Mouse (Mus musculus) naive thymus-derived CD4-positive, alpha-beta T cell, adult 2 months (primary cell): ENCODE results near the gene Ctnnd1.

Source experiments
- DNase-seq: peaks from one replicate; pipeline ENCODE4 v3.0.0-alpha.2; 2011; ENCODE audit warnings: low read depth

Ctnnd1 gene

GRCm38 (mm10) chr2:84647051-84647568 is 3.5 kb downstream of the Ctnnd1 start:
- no peak for DNase-seq

GRCm38 (mm10) chr2:84646138-84646537 is 4.4 kb downstream of the Ctnnd1 start:
- no peak for DNase-seq

- DNase-seq = no peak
Observed at GRCm38 (mm10) chr2:84640833-84641232, 9.7 kb downstream of the Ctnnd1 start.

GRCm38 (mm10) chr2:84638428-84639220 is 11.9 kb downstream of the Ctnnd1 start:
- DNase-seq = no peak

- no peak for DNase-seq
Observed at GRCm38 (mm10) chr2:84637452-84638165, 13.0 kb downstream of the Ctnnd1 start.

- DNase-seq = no peak
Observed at GRCm38 (mm10) chr2:84636231-84636741, 14.3 kb downstream of the Ctnnd1 start.

DNA sequence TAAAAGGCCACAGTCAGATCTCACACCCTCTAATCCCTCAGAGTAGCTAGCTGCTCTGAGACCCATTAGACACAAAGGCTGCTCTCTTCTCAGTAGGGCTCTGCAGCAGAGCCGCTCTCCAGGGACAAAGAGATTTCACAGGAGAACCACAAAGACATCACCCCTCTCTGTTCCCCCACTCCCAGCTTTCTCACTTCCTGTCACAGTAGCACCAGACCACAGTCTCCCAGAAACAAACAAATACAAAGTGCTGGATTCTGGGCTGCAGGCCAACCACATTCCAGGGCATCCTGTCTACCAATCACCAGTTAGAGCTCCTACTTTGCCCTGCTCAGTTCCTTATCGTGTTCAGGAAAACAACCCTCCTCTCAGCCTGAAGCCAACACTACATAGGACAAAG is 15.0 kb downstream of the Ctnnd1 start:
- no peak for DNase-seq

DNA sequence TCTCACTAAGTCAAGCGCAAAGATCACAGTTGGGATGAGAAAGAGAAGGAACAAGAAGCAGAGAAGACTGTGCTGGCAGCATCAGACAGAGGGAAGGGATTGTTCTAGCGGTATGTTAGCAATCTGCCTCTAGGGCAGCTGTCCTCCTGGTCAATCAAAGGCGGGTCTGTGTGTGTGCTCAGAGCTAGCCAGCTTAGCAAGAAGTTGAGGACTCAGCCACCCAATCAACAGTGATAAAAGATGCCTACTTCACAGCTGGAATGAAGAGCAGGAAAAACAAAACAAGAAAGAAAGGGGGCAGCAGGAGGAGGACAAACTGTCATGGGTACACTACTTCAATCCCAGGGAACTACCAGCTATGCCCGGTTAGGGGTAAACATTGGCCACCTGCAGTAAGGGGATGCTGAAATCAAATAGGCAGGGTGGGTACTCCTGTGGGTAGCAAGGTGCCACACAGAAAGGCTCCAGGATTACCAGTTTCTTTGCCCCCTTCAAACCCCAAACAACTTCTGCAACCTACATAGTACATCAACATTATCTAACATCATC is 15.6 kb downstream of the Ctnnd1 start:
- DNase-seq = no peak

DNA sequence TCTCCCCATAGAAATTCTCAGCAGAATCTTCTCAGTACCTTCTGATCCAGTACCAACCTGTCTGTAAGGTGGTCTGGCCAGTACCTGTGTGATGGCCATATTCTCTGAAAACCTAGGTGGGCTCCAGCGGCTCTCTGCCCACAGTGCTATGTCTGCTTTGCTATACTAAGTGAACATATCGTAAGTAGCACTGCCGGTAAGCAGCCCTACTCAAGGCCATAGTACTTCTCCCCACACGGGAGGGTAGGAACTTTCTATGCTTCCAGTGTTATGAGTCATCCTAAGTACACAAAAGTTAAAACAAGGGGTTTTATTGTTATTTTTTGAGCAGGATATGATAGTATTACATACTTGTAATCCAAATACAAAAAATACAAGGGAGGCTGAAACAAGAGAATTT is 16.6 kb downstream of the Ctnnd1 start:
- DNase-seq = no peak

DNA sequence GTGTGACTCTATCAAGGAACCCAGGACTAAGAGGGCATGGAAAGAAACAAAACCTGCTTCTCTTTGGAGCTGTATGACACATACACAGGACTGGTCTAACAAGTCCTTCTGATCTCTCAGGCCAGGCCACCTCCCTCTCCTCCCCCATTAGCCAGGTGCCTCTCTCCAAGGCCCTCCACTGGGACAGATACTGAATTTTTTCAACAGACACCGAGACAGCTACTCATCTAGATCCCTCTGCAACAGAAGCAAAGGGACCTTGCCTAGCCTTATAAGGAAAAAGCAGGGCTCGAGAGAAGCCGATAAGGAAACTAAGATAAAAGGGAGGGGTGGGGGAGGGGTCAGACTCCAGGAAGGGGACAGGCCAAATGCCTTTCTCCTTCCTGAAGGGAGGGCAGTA is 17.6 kb downstream of the Ctnnd1 start:
- DNase-seq = peak; percentile 43

DNA sequence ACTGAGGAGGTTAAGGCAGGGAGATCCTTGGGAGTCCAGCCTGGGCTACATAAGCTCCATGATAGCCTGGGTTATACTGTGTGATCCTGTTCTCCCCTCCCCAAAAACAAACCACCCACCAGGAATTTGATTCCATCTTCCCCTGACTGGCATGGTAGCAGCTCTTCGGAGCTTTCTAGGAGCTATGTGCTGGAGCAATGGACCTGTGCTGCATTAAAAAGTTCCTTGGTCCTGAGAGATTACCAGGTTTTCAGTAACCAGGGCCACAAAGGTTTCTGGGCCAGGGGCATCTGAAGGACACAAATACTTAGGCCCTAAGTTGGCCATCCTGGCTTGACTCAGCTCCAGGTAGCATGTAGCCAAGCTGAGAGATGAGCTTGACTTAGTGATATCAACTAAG is 18.6 kb downstream of the Ctnnd1 start:
- DNase-seq = no peak

- no peak for DNase-seq
Observed at GRCm38 (mm10) chr2:84627036-84627435, 23.5 kb downstream of the Ctnnd1 start.

- DNase-seq = no peak
Observed at GRCm38 (mm10) chr2:84626366-84626975, 24.1 kb downstream of the Ctnnd1 start.

GRCm38 (mm10) chr2:84624201-84624600 is 26.4 kb downstream of the Ctnnd1 start:
- DNase-seq = no peak

- DNase-seq = no peak
Observed at GRCm38 (mm10) chr2:84623428-84624119, 27.0 kb downstream of the Ctnnd1 start.

- no peak for DNase-seq
Observed at GRCm38 (mm10) chr2:84622668-84623067, 27.9 kb downstream of the Ctnnd1 start.

DNA sequence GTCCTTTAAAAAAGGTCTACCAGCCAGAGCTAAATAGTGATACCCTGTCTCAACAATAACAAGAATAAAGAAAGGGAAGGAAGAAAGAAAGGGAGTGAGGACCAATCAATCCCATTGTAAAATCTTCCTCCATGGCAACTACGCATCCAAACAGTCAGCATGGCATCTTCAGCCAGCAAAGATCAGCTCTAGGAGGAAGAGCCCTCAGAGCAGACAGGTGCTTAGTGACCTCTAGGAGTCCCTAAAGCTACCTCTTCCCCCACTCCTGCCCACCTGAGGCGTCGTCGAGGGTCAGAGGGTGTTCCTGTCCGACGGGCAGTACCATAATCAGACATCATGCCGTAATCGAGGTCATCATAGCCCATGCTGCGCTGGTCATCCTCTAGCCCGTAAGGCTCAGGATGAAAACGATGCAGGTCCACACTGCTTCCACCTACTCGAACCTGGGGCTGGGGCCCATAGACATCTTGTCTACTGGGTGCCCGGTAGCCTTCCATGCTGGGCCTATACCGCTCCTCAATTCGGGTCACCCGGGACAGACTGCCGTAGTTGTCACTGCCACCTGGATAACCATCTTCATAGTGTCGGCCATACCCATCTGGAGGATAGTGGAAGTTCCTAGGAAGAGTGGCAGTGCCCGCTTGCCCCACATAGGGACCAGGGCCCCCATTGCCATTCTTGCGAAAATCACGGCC is 30.8 kb downstream of the Ctnnd1 start:
- no peak for DNase-seq

DNA sequence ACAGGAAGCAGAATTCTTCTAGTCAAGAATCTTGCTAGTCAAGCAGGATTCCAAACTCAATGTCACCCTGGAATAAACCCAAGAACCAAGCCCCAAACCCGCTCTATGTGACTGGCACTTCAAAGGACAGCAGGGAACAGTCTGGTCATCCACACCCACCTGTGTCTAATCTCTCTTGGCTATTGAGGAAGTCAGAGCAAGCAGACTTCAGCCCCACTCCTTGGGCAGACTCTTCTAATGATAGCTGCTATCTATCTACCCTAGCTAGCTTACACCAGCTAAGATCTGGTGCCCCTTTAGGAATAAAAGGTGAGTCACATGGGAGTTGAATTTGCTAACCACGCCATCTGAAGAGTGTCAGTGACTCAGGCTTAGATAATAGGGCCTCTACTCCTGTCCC is 31.7 kb downstream of the Ctnnd1 start:
- no peak for DNase-seq

GRCm38 (mm10) chr2:84617637-84618515 is 32.7 kb downstream of the Ctnnd1 start:
- peak; percentile 83 for DNase-seq

DNA sequence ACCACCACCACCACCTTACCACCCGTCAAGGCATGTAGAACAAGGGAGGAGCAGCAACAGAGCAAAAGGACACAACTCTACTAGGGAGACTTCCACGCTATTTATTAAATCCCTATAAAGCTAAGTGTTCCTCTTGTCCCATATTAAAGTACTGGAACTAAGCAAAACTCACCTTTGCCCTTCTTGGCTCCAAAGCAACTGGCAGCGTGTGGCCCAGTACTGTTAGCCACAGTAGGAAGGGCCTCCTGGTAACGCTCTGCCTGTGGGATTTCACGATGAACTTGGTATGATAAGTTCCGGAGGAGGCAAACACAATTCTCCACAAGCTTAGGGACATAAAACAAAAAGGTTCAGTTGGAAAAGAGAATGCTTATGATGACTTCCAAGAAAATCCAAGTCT is 37.8 kb downstream of the Ctnnd1 start:
- no peak for DNase-seq
